Mouse (Mus musculus) ES-E14 (cell line): Measurements from ENCODE around the gene Rsf1. TPM values are rescaled to one million over a fixed set of nuclear protein-coding genes. Genes with fewer than 3 reads are reported as not detected.

Experiments used
- DNase-seq: peaks from one replicate; pipeline ENCODE4 v3.0.0-alpha.2; 2013; ENCODE audit warnings: low read depth, low spot score
- H3K27ac ChIP-seq: 2 replicates; pipeline ENCODE4 v1.5.1; 2012; ENCODE audit warnings: low read depth, mild to moderate bottlenecking, low read length, moderate library complexity, mixed read lengths; ENCODE audit not compliant: poor library complexity, insufficient read depth, severe bottlenecking
- H3K36me3 ChIP-seq: 2 replicates; pipeline ENCODE4 v1.6.1; 2012; ENCODE audit warnings: mild to moderate bottlenecking, low read length, moderate library complexity, mixed read lengths; ENCODE audit not compliant: control insufficient read depth, poor library complexity, insufficient read depth, severe bottlenecking
- H3K4me1 ChIP-seq, 2 experiments: fragments of 150-350 bp in 1 of 2; sonication (generic) in 1 of 2; 2 replicates each; pipeline ENCODE4 v1.6.1; 2012; ENCODE audit warnings: low read length in 2 of 2, mild to moderate bottlenecking in 1 of 2, mixed read lengths in 1 of 2; ENCODE audit not compliant: control insufficient read depth in 2 of 2, insufficient read depth in 2 of 2, poor library complexity in 1 of 2
- H3K4me3 ChIP-seq, 2 experiments: fragments of 150-350 bp in 1 of 2; sonication (generic) in 1 of 2; 2 replicates each; pipeline ENCODE4 v1.5.1; 2012; ENCODE audit warnings: low read length in 2 of 2, low read depth in 1 of 2, mild to moderate bottlenecking in 1 of 2, mixed read lengths in 1 of 2; ENCODE audit not compliant: insufficient read depth in 1 of 2, poor library complexity in 1 of 2, severe bottlenecking in 1 of 2
- H3K9ac ChIP-seq: 2 replicates; pipeline ENCODE4 v1.6.1; 2012; ENCODE audit warnings: low read depth, mild to moderate bottlenecking, low read length, mixed read lengths; ENCODE audit not compliant: poor library complexity, insufficient read depth, severe bottlenecking
- H3K9me3 ChIP-seq: fragments of 150-350 bp; sonication (generic); 2 replicates; pipeline ENCODE4 v1.6.1; 2012; ENCODE audit warnings: low read depth, mild to moderate bottlenecking, low read length; ENCODE audit not compliant: control insufficient read depth, insufficient read depth
- CHD2 ChIP-seq: IDR thresholded peaks from 2 replicates; pipeline ENCODE4 v1.6.1; 2014; ENCODE audit warnings: mild to moderate bottlenecking, low read depth, low read length, inconsistent platforms
- HCFC1 ChIP-seq: IDR thresholded peaks from 2 replicates; pipeline ENCODE4 v1.6.1; 2012; ENCODE audit warnings: low read length, inconsistent platforms, borderline replicate concordance; ENCODE audit not compliant: insufficient read depth
- MAFK ChIP-seq: IDR thresholded peaks from 2 replicates; pipeline ENCODE4 v1.6.1; 2014; ENCODE audit warnings: mild to moderate bottlenecking, low read depth, low read length, inconsistent platforms; ENCODE audit not compliant: insufficient read depth
- ZC3H11A ChIP-seq: IDR thresholded peaks from 2 replicates; pipeline ENCODE4 v1.6.1; 2012; ENCODE audit warnings: low read depth, mild to moderate bottlenecking, inconsistent platforms, low read length, borderline replicate concordance
- ZNF384 ChIP-seq: IDR thresholded peaks from 2 replicates; pipeline ENCODE4 v1.6.1; 2012; ENCODE audit warnings: low read depth, low read length, inconsistent platforms
- in situ Hi-C, 2 experiments: fragments of 600-800 bp; cut with MboI; formaldehyde crosslinking; loops; one replicate each; pipeline ENCODE4 v1.15.1; 2025; ENCODE audit warnings: low sequenced_read_pairs in 2 of 2, inconsistent platforms in 1 of 2; ENCODE audit not compliant: unreplicated experiment in 2 of 2
- total RNA-seq: library from RNA; depleted of rRNA; stranded (reverse); fragments of 300-350 nt; gene quantifications from 2 replicates; pipeline ENCODE4 v1.2.3, GENCODE M21; 2012

The Rsf1 gene
- total RNA-seq, 1 experiment, result 27.0 TPM

DNA sequence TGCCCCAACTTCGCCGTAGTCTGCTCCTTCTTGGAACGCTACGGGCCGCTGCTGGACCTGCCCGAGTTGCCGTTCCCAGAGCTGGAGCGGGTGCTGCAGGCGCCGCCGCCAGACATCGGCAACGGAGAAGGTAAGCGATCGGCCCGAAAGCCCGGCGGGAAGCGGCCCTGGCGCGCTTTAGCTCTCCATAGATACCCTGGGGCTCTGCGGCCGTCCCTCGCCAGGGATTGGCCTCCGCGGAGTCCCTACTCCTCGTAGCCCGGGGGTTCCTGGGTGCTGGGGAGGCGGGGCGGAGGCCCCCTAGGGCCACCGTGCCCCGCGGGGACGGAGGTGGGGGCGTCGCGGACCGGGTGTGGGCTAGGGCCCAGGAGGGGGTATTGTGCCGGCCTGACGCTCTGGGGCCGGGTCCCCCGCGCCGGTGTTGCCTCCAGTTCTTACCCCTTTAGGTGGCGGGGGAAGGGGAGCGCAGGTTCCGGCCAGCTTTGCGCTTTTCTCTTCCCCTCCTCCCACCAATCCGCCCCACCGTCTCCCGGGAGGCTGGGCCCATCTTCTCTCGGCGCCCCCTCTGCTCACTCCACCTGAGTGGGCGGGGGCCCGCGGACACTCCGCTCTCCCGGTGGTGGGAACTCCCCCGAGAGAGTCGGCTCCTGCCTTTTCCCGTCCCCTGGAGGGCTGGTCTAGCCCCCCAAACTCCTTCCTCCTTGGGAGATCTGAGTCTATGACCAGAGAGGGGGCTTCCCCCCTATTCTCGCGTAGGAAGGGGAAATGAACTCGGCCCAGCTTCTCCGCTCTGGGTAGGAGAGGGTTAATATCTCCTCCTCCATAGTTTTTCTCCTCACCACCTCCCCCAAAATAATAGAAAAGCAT is 520 bp downstream of the Rsf1 start:
- peak overlapping the region; percentile 95 for H3K27ac ChIP-seq
- no peaks in the 10 kb centered on the region for H3K9me3 ChIP-seq
- H3K36me3 ChIP-seq, result no peaks in the 10 kb centered on the region
- H3K9ac ChIP-seq, result peak overlapping the region; percentile 99
- TF ChIP-seq HCFC1 (no peak; the same call in 1 of the 2 replicates), MAFK (no peak), ZC3H11A (no peak)
- H3K4me1 ChIP-seq, result peaks cover 3 to 8% of the 10 kb centered on the region in 2 experiments; a peak in 2 of 4 replicates
- no peak for DNase-seq
- in situ Hi-C loops, result no loop called here
- peak overlapping the region; percentile 95 to 99 for H3K4me3 ChIP-seq

DNA sequence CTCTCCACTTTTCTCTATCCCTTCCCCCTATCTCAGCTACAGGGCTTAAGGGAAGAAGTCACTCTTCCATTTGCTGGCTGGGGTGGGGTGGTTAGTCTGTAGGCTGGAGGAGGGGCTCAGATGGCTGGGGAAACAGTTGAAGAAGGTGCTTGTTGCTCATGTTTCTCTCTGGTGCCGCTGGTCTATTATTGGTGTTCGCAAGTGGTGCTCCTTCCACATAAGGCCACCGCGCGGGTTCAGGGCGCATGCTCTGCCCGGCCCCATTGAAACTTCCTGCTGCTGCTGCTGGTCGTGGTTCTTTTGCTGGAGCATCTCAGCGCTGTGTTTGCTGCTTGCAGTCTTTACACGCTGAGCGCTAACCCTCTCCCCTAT is 1.1 kb downstream of the Rsf1 start:
- in situ Hi-C loops, result no loop called here
- no peaks in the 10 kb centered on the region for H3K36me3 ChIP-seq
- TF ChIP-seq HCFC1, result no peak; the same call in 1 of the 2 replicates
- TF ChIP-seq CHD2, result no peak
- TF ChIP-seq MAFK, result no peak
- peak overlapping the region; percentile 95 to 99 for H3K4me3 ChIP-seq
- peak; percentile 62 for DNase-seq
- H3K4me1 ChIP-seq, result peaks cover 3 to 8% of the 10 kb centered on the region in 2 experiments; a peak in 2 of 4 replicates
- no peaks in the 10 kb centered on the region for H3K9me3 ChIP-seq
- H3K9ac ChIP-seq, result peak overlapping the region; percentile 99
- peak overlapping the region; percentile 95; the same call in 1 of the 2 replicates for H3K27ac ChIP-seq

DNA sequence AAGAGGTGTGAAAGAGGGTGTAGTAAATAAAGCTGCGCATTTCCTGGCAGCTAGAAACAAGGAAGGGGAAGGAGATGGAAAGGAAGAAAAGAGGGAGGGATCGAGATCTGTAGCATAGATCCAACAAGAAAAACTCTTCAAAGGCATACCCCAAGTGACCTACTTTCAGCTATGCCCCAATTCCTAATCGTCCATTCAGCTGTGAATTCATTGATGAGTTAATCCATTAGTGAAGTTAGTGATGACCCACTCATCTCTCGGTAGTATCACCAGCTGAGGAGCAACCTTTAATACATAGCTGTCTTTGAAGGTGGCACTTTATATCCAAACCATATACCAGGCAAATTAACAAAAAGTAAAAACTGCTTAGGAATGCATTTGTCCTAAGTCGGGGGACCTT is 8.8 kb downstream of the Rsf1 start:
- Histone ChIP-seq H3K36me3 (no peaks in the 10 kb centered on the region), H3K4me1 (peaks cover 9 to 22% of the 10 kb centered on the region in 2 experiments), H3K9me3 (no peaks in the 10 kb centered on the region), H3K9ac (no peak overlapping the region), H3K4me3 (no peak overlapping the region), H3K27ac (no peak overlapping the region; the same call in 1 of the 2 replicates)
- DNase-seq, result no peak
- no peak for TF ChIP-seq ZNF384
- in situ Hi-C loops, result no loop called here

DNA sequence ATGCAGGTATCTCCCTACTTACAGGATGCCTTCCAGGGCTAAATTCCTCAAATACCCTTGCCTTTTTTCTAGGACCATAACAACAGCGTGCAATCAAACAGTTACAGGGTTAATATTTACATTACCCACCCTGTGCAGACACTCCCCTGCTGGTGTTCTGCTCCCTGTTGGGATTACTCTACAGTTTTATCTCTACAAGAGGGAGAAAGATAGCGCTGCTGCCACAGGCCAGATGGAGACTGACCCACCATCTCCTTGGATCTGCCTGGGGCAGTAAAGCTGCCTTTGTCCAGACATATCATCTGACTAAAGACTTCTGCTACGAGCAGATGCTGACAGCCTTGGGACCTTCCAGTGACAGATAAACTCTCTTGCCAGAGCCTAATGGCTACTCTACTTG is 10.8 kb downstream of the Rsf1 start:
- peaks cover 9 to 21% of the 10 kb centered on the region in 2 experiments; a peak in 3 of 4 replicates for H3K4me1 ChIP-seq
- H3K9me3 ChIP-seq, result no peaks in the 10 kb centered on the region
- no peak overlapping the region; the same call in 1 of the 2 replicates for H3K27ac ChIP-seq
- H3K9ac ChIP-seq, result no peak overlapping the region
- TF ChIP-seq ZC3H11A (no peak), ZNF384 (no peak), CHD2 (no peak), HCFC1 (no peak), MAFK (no peak)
- no peaks in the 10 kb centered on the region for H3K36me3 ChIP-seq
- in situ Hi-C loops, result no loop called here
- no peak overlapping the region for H3K4me3 ChIP-seq
- no peak for DNase-seq
